Mouse (Mus musculus): Measurements from ENCODE around the gene 9930111J21Rik1.
"Not testable (repeated sequence)": the region's sequence is repeated elsewhere in the genome, so short reads cannot be mapped to it uniquely, and the experiment has no call there.

9930111J21Rik1 gene

GRCm38 (mm10) chr11:48979251-48979650 is at the start of gene 9930111J21Rik1:
9930111J21Rik1 (minus strand) TSS chr11:48979398.
- DNase-seq, result not testable (repeated sequence)

DNA sequence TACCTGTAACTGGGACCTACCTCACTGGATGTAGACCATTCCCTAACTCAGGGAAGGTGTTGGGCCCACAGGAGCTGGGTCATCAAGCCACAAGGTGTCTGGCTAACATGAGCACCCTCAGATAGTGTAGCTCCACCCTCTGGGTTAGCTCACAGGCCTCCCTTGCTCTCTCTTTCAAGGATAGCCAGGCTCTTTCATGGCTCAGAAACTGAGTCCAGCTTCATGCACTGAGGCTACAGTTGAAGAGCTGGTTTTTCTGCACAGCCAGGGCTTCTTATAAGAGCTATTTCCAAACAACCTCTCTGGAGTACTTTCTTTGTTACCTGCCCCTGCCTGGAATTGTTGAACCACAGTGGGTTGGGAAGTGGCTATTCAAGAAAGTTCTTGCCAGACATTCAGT is 32.9 kb upstream of the 9930111J21Rik1 start:
- not testable (repeated sequence) for DNase-seq

GRCm38 (mm10) chr11:49006785-49007184 is 27.6 kb upstream of the 9930111J21Rik1 start:
- DNase-seq, result not testable (repeated sequence)

DNA sequence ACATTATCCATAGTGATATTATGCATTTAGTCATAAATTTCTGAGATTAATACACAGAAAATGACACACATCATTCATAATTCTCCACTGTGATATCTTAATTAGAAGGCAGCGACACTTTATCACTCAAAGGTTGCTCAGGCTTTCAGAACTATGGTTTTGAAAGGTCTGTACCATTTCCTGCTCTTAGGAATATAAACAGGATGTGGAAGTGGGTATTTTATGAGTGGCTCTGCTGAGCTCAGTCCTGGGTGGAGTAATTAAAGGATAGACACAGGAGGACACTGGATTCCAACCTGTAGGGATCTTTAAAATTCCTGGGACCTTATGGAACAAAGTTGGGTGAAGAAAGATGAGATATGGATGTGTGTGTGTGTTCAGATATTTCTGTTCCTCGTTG is 27.1 kb upstream of the 9930111J21Rik1 start:
- DNase-seq, result not testable (repeated sequence)

- not testable (repeated sequence) for DNase-seq
These were observed 21.2 kb upstream of the 9930111J21Rik1 start for GRCm38 (mm10) chr11:49000411-49000810.

DNA sequence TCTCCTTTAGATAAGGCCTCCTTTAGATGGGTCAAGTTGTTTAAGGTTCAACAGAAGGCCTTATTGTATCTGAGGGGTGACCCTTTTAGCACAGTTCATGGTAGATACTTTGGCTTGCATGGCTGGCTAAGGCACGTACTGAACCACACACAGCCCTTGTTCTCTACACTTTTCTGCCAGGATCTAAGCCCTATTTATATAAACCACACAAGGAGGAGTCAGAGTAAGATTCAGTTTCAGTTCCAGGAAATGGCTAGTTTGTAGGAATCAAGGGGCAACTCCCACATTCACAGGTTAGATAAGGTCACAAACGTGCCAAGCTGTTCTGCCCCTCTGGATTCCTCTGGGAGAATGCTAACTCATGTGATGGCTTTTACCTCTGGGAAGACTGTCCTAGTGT is 14.8 kb upstream of the 9930111J21Rik1 start, which contains the start of gene Tgtp1:
Gene Tgtp1 (minus strand): TSS at position 155 of the 400 bp plus-strand sequence.
- DNase-seq, result not testable (repeated sequence)

GRCm38 (mm10) chr11:48993296-48993695 is 14.1 kb upstream of the 9930111J21Rik1 start:
- not testable (repeated sequence) for DNase-seq

- not testable (repeated sequence) for DNase-seq
These were observed 12.7 kb upstream of the 9930111J21Rik1 start, which contains the start of gene Gm12185 for GRCm38 (mm10) chr11:48991740-48992520. Gm12185 (minus strand) TSS chr11:48992226.

DNA sequence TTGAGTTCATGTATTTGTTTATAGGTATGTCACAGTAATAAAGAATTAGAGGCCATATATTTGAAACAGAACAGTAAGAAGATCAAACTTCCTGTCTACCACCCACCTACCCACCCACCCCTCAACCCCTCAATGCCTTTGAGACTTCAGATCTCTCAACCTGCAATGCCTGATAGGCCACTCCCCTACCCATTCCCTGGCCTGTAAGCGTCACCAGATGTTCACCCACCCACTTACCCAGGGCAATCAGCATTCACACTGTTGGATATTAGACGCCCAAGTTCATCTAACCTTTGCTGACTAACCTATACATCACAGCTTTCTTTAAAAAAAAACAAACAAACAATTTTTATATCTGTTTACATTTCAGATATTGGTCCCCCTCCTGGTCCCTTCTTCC is 10.8 kb upstream of the 9930111J21Rik1 start:
- DNase-seq, result not testable (repeated sequence)

DNA sequence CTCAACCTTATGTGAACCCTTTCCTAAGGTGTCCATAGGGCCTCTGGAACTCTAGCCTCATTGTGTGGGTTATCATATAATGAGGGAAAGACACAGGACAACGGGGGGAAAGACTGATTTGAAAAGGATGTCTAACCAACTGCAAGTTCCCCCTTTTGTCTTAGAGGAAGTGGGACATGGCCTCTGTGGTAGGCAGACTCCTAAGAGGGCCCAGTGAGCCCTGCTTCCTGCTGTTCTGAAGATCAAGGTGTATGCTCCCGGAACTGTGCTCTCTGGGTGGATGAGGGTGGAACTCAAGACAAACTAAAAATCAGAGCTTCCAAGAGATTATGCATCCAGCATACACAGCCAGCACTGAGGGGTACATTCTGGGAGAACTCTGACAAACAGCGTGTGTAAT is 9.0 kb upstream of the 9930111J21Rik1 start:
- DNase-seq, result not testable (repeated sequence)

DNA sequence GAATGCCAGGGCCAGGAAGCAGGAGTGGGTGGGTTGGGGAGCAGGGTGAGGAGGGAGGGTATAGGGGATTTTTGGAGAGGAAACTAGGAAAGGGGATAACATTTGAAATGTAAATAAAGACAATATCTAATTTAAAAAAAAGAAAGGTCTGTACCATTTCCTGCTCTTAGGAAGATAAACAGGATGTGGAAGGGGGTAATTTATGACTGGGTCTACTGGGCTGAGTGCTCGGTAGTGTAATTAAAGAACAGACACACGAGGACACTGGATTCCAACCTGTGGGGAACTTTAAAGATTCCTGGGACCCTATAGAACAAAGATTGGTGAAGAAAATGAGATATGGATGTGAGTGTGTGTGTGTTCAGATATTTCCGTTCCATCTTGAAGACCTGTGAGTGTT is 3.6 kb upstream of the 9930111J21Rik1 start:
- not testable (repeated sequence) for DNase-seq

- DNase-seq, result not testable (repeated sequence)
These were observed 854 bp upstream of the 9930111J21Rik1 start for GRCm38 (mm10) chr11:48980052-48980451.

GRCm38 (mm10) chr11:48978240-48978939 is 808 bp downstream of the 9930111J21Rik1 start, which contains the start of gene Olfr56:
Olfr56 (plus strand) TSS chr11:48978889.
- DNase-seq, result not testable (repeated sequence)

- not testable (repeated sequence) for DNase-seq
These were observed 4.5 kb downstream of the 9930111J21Rik1 start for GRCm38 (mm10) chr11:48974686-48975085.

DNA sequence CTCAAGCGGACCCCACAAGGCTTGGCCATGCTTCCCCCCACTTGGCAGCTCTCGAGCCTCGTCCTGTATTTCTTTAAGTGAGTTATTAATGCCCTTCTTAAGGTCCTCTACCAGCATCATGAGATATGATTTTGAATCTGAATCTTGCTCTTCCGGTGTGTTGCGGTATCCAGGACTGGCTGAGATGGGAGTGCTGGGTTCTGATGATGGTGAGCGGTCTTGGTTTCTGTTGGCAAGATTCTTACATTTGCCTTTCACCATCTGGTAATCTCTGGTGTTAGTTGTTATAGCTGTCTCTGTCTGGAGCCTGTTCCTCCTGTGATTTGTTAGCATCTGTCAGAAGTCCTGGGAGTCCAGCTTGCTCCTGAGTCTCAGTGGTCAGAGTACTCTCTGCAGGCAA is 33.1 kb downstream of the 9930111J21Rik1 start, which contains the start of gene Psme2b:
Gene Psme2b (minus strand): TSS at position 101 of the 400 bp plus-strand sequence.
- not testable (repeated sequence) for DNase-seq

GRCm38 (mm10) chr11:48939286-48939685 is 39.9 kb downstream of the 9930111J21Rik1 start:
- not testable (repeated sequence) for DNase-seq

DNA sequence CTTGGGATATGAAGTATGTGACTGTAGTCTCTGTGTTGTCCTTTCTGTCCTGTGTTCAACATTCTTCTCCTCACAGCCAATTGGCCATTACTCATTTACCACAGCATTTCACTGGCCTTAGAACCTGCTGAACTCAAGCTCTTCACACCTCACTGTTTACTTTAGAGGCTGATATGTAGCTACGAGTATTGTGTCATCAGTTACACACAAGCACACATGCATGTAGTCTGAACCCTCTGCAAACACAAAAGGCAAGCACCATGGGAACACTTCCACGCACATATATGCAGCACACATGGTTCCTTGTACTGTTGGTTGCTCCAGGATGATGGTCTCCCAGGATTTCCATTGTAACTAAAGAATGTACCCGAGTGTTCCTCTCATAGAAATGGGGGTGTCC is 43.9 kb downstream of the 9930111J21Rik1 start:
- not testable (repeated sequence) for DNase-seq

GRCm38 (mm10) chr11:48933923-48934322 is 45.3 kb downstream of the 9930111J21Rik1 start:
- DNase-seq, result not testable (repeated sequence)

DNA sequence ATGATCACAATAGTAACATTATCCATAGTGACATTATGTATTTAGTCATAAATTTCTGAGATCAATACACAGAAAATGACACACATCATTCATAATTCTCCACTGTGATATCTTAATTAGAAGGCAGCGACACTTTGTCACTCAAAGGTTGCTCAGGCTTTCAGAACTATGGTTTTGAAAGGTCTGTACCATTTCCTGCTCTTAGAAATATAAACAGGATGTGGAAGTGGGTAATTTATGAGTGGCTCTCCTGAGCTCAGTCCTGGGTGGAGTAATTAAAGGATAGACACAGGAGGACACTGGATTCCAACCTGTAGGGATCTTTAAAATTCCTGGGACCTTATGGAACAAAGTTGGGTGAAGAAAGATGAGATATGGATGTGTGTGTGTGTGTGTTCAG is 45.8 kb downstream of the 9930111J21Rik1 start:
- not testable (repeated sequence) for DNase-seq

DNA sequence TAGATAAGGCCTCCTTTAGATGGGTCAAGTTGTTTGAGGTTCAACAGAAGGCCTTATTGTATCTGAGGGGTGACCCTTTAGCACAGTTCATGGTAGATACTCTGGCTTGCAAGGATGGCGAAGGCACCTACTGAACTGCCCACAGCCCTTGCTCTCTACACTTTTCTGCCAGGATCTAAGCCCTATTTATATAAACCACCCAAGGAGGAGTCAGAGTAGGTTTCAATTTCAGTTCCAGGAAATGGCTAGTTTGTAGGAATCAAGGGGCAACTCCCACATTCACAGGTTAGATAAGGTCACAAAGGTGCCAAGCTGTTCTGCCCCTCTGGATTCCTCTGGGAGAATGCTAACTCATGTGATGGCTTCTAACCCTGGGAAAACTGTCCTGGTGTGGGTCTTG is 51.1 kb downstream of the 9930111J21Rik1 start:
- DNase-seq, result not testable (repeated sequence)

DNA sequence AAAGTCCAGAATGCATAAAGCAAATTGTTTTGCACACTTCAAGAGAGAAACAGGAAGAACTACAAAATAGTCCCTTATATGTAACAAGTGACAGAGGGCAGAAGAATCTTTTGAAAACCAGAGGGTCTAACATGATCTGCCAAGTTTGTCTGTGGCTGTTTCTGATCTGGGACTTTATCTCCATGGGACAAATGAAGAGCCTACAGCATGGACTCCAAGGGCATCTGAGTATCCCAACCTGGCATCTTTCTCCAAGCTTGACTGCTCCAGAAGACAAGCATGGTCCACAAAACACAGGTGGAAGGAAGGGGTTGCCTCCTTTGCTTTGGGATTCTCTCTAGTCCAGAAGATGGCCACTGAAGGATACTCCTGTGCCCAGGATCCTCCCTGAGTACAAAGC is 52.8 kb downstream of the 9930111J21Rik1 start:
- DNase-seq, result not testable (repeated sequence)

DNA sequence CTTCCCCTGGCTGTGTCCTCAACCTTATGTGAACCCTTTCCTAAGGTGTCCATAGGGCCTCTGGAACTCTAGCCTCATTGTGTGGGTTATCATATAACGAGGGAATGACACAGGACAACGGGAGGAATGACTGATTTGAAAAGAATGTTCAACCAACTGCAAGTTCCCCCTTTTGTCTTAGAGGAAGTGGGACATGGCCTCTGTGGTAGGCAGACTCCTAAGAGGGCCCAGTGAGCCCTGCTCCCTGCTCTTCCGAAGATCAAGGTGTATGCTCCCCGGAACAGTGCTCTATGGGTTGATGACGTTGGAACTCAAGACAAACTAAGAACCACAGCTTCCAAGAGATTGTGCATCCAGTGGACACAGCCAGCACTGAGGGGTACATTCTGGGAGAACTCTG is 55.4 kb downstream of the 9930111J21Rik1 start:
- not testable (repeated sequence) for DNase-seq

- no peak for DNase-seq
These were observed 60.8 kb downstream of the 9930111J21Rik1 start for GRCm38 (mm10) chr11:48918380-48918779.
